Mouse (Mus musculus): ENCODE results near the gene Ly86.

GRCm38 (mm10) chr13:37337269-37337668 lies 7.7 kb upstream of the Ly86 start:
- no peak for TF ChIP-seq JUND (IDR thresholded peaks at IDR 0.05; ENCODE audit: low read depth, low read length)
- TF ChIP-seq POLR2A (IDR thresholded peaks at IDR 0.05; ENCODE audit: control insufficient read depth in 1 of 2, insufficient read depth in 1 of 2, low read depth in 1 of 2, low read length in 2 of 2, poor library complexity in 1 of 2): no peak
- TF ChIP-seq MAX (IDR thresholded peaks at IDR 0.05; ENCODE audit: low read length): no peak
- TF ChIP-seq CTCF (IDR thresholded peaks at IDR 0.05 in 2 of 3, conservative IDR thresholded peaks at IDR 0.05 in 1 of 3; ENCODE audit: control insufficient read depth in 1 of 3, insufficient read depth in 1 of 3, low read depth in 2 of 3, low read length in 3 of 3, poor library complexity in 1 of 3, severe bottlenecking in 1 of 3): no peak
- no peak for TF ChIP-seq MYC (IDR thresholded peaks at IDR 0.05; ENCODE audit: low read depth, low read length)
- TF ChIP-seq TBP (IDR thresholded peaks at IDR 0.05; ENCODE audit: low read depth, low read length): no peak
- no peak for TF ChIP-seq EP300 (IDR thresholded peaks at IDR 0.05; ENCODE audit: low read depth in 1 of 2, low read length in 2 of 2)
- no peak for TF ChIP-seq MYB (IDR thresholded peaks at IDR 0.05; ENCODE audit: low read depth, low read length)
- TF ChIP-seq USF1 (IDR thresholded peaks at IDR 0.05; ENCODE audit: low read depth, low read length): no peak

All from MEL (cell line).